Mouse (Mus musculus): Measurements from ENCODE around the gene Lenep. TPM values are rescaled to one million over a fixed set of nuclear protein-coding genes. Genes with fewer than 3 reads are reported as not detected.
A peak's percentile ranks its signal among the peaks of the same experiment; 100 is the strongest.

Lenep gene
- total RNA-seq, 2 experiments from 2014 or later = not detected

- no peak for DNase-seq
- intact Hi-C loops (cut with DNase I; ENCODE audit: low total_unique reads) = no loop called here
Observed at GRCm38 (mm10) chr3:89381233-89381632, 21.4 kb downstream of the Lenep start.

- intact Hi-C loops (cut with DNase I; ENCODE audit: low total_unique reads) = no loop called here
- no peak for DNase-seq
Observed at GRCm38 (mm10) chr3:89380711-89381110, 21.9 kb downstream of the Lenep start.

- intact Hi-C loops (cut with DNase I; ENCODE audit: low total_unique reads) = no loop called here
- DNase-seq = no peak
Observed at GRCm38 (mm10) chr3:89380291-89380690, 22.3 kb downstream of the Lenep start.

- intact Hi-C loops (cut with DNase I; ENCODE audit: low total_unique reads) = loop anchor here (10.0 kb wide), 1 partner anchor 105 kb away; no protein-coding TSS in a partner anchor
- DNase-seq = no peak
Observed at GRCm38 (mm10) chr3:89379388-89380131, 23.0 kb downstream of the Lenep start.

GRCm38 (mm10) chr3:89378394-89379067 lies 24.1 kb downstream of the Lenep start:
- intact Hi-C loops (cut with DNase I; ENCODE audit: low total_unique reads) = loop anchor here (10.0 kb wide), 1 partner anchor 106 kb away; no protein-coding TSS in a partner anchor
- DNase-seq = peak; percentile 78

GRCm38 (mm10) chr3:89377831-89378230 lies 24.8 kb downstream of the Lenep start:
- intact Hi-C loops (cut with DNase I; ENCODE audit: low total_unique reads) = loop anchor here (10.0 kb wide), 1 partner anchor 107 kb away; no protein-coding TSS in a partner anchor
- no peak for DNase-seq

- no peak for DNase-seq
- intact Hi-C loops (cut with DNase I; ENCODE audit: low total_unique reads) = loop anchor here (10.0 kb wide), 1 partner anchor 111 kb away; no protein-coding TSS in a partner anchor
Observed at GRCm38 (mm10) chr3:89373581-89374231, 28.9 kb downstream of the Lenep start.

GRCm38 (mm10) chr3:89367338-89367737 lies 35.3 kb downstream of the Lenep start:
- intact Hi-C loops (cut with DNase I; ENCODE audit: low total_unique reads) = no loop called here
- DNase-seq = no peak

GRCm38 (mm10) chr3:89365486-89366414 lies 36.8 kb downstream of the Lenep start:
- no peak for DNase-seq
- intact Hi-C loops (cut with DNase I; ENCODE audit: low total_unique reads) = no loop called here

- intact Hi-C loops (cut with DNase I; ENCODE audit: low total_unique reads) = no loop called here
Observed at GRCm38 (mm10) chr3:89365153-89365485, 37.5 kb downstream of the Lenep start, which contains the start of gene Dcst1. Gene Dcst1, minus strand, starts transcription at chr3:89365253.

GRCm38 (mm10) chr3:89364631-89365030 lies 38.0 kb downstream of the Lenep start:
- intact Hi-C loops (cut with DNase I; ENCODE audit: low total_unique reads) = no loop called here
- no peak for DNase-seq

More at GRCm38 (mm10) chr3:89365153-89365485, 37.5 kb downstream of the Lenep start, which contains the start of gene Dcst1:
- DNase-seq = no peak

GRCm38 (mm10) chr3:89361675-89362074 lies 40.9 kb downstream of the Lenep start, which contains the start of gene Dcst2:
Gene Dcst2, plus strand, starts transcription at chr3:89361975.
- DNase-seq = no peak
- intact Hi-C loops (cut with DNase I; ENCODE audit: low total_unique reads) = no loop called here

GRCm38 (mm10) chr3:89360237-89360636 lies 42.4 kb downstream of the Lenep start:
- intact Hi-C loops (cut with DNase I; ENCODE audit: low total_unique reads) = no loop called here
- no peak for DNase-seq

- intact Hi-C loops (cut with DNase I; ENCODE audit: low total_unique reads) = loop anchor here (5.0 kb wide), 1 partner anchor 42 kb away; no protein-coding TSS in a partner anchor
- no peak for DNase-seq
Observed at GRCm38 (mm10) chr3:89359630-89360029, 43.0 kb downstream of the Lenep start.

- no peak for DNase-seq
Observed at GRCm38 (mm10) chr3:89356029-89356428, 46.6 kb downstream of the Lenep start.

GRCm38 (mm10) chr3:89355512-89355902 lies 47.1 kb downstream of the Lenep start:
- no peak for DNase-seq
- intact Hi-C loops (cut with DNase I; ENCODE audit: low total_unique reads) = loop anchor here (5.0 kb wide), 1 partner anchor 38 kb away; no protein-coding TSS in a partner anchor

More at GRCm38 (mm10) chr3:89356029-89356428, 46.6 kb downstream of the Lenep start:
- intact Hi-C loops (cut with DNase I; ENCODE audit: low total_unique reads) = loop anchor here (5.0 kb wide), 1 partner anchor 39 kb away; no protein-coding TSS in a partner anchor

- DNase-seq = peak; percentile 81
- intact Hi-C loops (cut with DNase I; ENCODE audit: low total_unique reads) = loop anchor here (5.0 kb wide), 1 partner anchor 38 kb away; no protein-coding TSS in a partner anchor
Observed at GRCm38 (mm10) chr3:89354816-89355511, 47.6 kb downstream of the Lenep start.

- intact Hi-C loops (cut with DNase I; ENCODE audit: low total_unique reads) = no loop called here
- DNase-seq = no peak
Observed at GRCm38 (mm10) chr3:89351271-89351670, 51.3 kb downstream of the Lenep start.

All from gastrocnemius, postnatal 14 days (tissue).